Mouse (Mus musculus) bone marrow macrophage, adult 2 months (primary cell): ENCODE results near the gene Vps36. TPM values are rescaled to one million over a fixed set of nuclear protein-coding genes. Genes with fewer than 3 reads are reported as not detected.

Source experiments
- H3K27ac ChIP-seq: 2 replicates; pipeline ENCODE4 v1.5.1; 2012; ENCODE audit warnings: low read depth, low read length; ENCODE audit not compliant: insufficient read depth
- H3K4me1 ChIP-seq: 2 replicates; pipeline ENCODE4 v1.6.1; 2012; ENCODE audit warnings: low read length; ENCODE audit not compliant: control insufficient read depth, insufficient read depth
- H3K4me3 ChIP-seq: 2 replicates; pipeline ENCODE4 v1.5.1; 2012; ENCODE audit warnings: mild to moderate bottlenecking, low read length, moderate library complexity; ENCODE audit not compliant: insufficient read depth
- CTCF ChIP-seq: IDR thresholded peaks from 2 replicates; pipeline ENCODE4 v1.5.1; 2012; ENCODE audit warnings: low read depth, mild to moderate bottlenecking, low read length, moderate library complexity
- POLR2A ChIP-seq: IDR thresholded peaks from 2 replicates; pipeline ENCODE4 v1.6.1; 2012; ENCODE audit warnings: mild to moderate bottlenecking, low read depth, low read length, borderline replicate concordance
- polyA plus RNA-seq: library from polyadenylated mRNA; stranded (reverse); fragments of >200 nt; gene quantifications from 2 replicates; pipeline ENCODE4 v1.2.4, GENCODE M21; 2012; ENCODE audit not compliant: missing spikeins, insufficient read depth, insufficient read length

Vps36 gene
- polyA plus RNA-seq, 1 experiment, result 34.3 TPM

DNA sequence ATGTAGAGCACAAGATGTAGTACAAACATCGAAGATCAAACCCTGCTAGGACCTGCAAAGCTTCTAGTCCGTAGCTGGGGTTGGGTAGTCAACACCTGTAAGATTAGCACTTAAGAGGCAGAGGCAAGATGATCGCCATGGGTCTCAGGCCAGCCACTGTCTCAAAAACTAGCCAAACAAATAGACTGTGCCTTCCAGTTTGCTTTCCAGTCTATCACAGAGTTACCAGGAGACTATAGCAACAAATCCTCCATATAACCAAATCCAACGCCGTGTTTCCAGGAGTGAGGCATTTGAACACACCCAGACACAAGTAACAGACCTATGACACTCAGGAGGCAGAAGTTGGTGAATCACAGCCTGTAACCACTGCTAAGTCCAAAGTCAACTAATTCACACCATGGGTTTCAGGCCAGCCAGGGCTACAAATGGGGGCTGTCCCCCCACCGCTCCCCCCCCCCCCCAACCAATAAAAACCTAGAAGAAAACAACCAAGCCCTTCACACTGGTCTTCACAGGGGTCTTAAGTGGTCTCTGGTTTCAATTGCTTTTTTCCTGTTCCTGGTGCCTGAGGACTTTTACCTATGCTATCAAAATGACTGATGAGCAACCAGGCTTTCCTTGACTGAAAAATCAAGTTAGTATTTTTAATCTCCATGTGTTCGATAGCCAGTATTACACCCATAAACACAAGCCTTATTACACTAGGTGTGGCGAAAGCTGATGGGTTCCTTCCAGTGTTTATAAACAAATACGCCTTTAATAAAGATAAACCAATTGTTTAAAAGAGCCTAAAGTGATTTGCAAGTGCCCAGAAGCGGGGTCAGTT, 27.1 kb upstream of the Vps36 start:
- peak overlapping the region; percentile 36 for H3K27ac ChIP-seq
- TF ChIP-seq CTCF, result no peak
- TF ChIP-seq POLR2A, result no peak

DNA sequence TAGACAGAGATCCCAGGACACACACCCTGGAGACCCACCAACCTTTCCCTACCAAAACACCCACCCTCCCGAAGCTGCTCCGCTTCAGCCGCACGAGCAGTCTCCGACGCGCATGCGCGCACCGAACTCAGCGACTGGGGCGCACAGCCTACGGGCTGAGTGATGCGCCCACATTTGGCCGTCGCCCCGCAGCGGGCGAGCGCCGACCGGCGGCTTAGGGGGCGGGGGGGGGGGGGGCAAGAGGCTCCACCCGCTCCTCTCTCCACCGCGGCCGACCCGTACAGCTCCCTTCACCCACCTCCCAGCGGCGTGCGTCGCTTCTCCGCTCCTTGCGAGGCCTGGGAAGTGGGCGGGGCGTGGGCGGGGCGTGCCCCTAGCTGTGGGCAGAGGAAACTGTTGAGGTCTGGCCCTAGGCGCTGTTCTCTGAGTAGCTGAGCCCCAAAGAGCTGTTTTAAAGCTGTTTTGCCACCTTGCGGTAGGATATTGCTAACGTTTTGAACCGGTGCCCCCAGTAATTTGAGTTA, 26.5 kb upstream of the Vps36 start, which contains the start of gene Nek3:
Nek3 (minus strand) TSS at position 356 of the 524 bp plus-strand sequence.
- peak within 1 kb of the TSS; percentile 36 for H3K27ac ChIP-seq
- H3K4me3 ChIP-seq, result peak within 1 kb of the TSS; percentile 73
- peaks cover 8% of the 10 kb centered on the region for H3K4me1 ChIP-seq
- no peak for TF ChIP-seq CTCF
- peak; percentile 62 for TF ChIP-seq POLR2A

More for the DNA sequence above, 27.1 kb upstream of the Vps36 start:
- Histone ChIP-seq H3K4me1 (peaks cover 8% of the 10 kb centered on the region), H3K4me3 (peak overlapping the region; percentile 73)

DNA sequence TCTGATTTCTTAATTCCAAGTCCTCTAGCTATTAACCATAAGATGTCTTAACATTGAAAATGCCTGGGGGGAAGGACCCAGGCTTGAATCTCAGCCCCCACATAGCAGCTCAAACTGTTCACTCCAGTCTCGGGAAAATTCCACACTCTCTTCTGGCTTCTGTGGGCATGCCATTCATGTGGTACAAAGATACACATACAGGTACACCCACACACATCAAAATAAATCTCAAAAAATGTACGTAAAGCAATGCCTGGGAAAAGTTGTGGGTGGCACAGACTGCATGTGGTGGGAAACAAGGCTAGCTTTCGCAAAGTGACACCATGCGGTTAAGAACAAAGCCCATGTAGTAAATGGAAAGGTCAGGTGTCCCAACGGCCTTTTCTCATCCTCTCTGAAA, 23.4 kb upstream of the Vps36 start:
- TF ChIP-seq POLR2A (no peak), CTCF (no peak)
- H3K4me3 ChIP-seq, result no peak overlapping the region
- H3K4me1 ChIP-seq, result peaks cover 8% of the 10 kb centered on the region
- H3K27ac ChIP-seq, result no peak overlapping the region

DNA sequence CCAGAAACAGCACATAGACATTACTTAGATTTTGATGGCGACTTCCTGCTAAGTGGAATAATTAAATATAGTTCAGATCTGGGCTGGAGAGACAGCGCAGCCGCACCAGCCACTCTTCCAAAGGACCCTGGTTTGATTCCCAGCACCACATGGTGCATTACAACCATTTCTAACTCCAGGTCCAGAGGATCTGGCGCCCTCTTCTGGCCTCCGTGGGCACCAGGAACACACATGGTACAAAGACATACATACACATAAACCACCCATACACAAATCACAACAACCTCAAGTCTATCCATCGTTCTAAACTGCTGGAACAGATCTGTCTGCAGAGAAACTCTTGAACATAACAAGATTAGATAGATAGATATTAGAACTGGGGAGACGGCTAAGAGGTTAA, 16.6 kb upstream of the Vps36 start:
- no peak overlapping the region for H3K27ac ChIP-seq
- no peak overlapping the region for H3K4me3 ChIP-seq
- H3K4me1 ChIP-seq, result no peaks in the 10 kb centered on the region
- TF ChIP-seq CTCF, result no peak
- TF ChIP-seq POLR2A, result no peak

DNA sequence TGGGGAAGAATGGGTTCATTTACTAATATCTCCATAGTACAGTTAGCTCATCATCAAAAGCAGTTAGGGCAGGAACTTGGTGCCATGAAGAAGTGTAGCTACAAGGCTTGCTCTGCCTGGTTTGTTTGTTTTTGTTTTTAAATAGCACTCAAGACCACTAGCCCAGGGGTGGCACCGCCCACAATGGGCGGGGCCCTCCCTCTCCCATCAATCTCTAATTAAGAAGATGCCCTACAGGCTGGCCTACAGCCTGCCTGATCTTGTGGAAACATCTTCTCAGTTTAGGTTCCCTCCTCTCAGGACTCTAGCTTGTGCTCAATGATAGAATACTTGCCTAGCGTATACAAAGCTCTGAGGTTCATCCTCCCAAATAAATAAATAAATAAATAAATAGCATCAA, 7.7 kb upstream of the Vps36 start:
- H3K4me3 ChIP-seq, result peak overlapping the region; percentile 99
- TF ChIP-seq POLR2A, result no peak
- no peak for TF ChIP-seq CTCF

DNA sequence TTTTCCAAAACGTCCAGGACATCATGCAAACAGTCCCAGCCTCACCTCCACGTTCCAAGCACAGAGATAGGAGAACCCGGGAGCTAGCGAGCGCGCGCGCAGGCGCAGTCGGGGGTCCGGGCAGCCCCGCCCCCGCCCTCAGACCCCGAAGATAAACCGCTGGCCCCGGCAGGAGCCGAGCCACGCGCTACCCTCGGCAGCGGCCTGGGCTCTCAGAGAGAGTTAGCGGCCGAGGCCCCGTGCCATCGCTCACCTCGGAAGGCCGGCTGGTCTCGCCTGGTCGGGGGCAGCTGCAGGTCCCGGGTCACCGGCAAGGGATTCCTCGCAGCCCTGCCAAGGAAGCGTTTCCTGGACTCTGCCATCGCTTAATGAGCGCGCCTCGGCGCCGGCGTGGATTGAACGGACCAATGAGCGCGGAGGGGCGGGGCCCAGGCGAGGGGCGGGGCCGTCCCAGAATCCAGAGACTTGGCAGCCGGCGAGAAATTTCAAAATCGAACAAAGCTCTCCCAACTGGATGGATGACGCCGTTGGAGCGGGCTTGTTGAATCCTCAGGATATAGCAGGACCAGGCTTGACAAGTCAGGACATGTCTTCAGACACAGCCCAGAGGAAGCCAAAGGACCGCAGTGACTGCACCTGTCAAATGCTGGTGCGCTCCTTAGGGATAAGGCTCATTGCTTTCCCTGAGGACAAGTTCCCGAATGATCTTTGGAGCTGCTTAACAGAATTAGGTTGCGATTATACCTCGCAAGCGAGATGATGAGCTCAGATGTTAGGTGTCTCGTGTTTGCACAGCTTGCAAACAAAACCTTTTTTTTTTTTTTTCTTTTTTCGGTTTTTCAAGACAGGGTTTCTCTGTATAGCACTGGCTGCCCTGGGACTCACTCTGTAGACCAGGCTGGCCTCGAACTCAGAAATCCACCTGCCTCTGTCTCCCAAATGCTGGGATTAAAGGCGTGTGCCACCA, 6.9 kb upstream of the Vps36 start, which contains the start of gene Ckap2:
Ckap2 (minus strand) TSS at position 389 of the 967 bp plus-strand sequence.
- Histone ChIP-seq H3K27ac (peak within 1 kb of the TSS; percentile 66), H3K4me1 (0 out of 2 replicates have a peak, but pooled peaks cover 4% of the 10 kb centered on the region), H3K4me3 (peak within 1 kb of the TSS; percentile 99)
- no peak for TF ChIP-seq CTCF
- TF ChIP-seq POLR2A, result no peak

More for the DNA sequence above, 7.7 kb upstream of the Vps36 start:
- Histone ChIP-seq H3K27ac (no peak overlapping the region), H3K4me1 (0 out of 2 replicates have a peak, but pooled peaks cover 4% of the 10 kb centered on the region)

DNA sequence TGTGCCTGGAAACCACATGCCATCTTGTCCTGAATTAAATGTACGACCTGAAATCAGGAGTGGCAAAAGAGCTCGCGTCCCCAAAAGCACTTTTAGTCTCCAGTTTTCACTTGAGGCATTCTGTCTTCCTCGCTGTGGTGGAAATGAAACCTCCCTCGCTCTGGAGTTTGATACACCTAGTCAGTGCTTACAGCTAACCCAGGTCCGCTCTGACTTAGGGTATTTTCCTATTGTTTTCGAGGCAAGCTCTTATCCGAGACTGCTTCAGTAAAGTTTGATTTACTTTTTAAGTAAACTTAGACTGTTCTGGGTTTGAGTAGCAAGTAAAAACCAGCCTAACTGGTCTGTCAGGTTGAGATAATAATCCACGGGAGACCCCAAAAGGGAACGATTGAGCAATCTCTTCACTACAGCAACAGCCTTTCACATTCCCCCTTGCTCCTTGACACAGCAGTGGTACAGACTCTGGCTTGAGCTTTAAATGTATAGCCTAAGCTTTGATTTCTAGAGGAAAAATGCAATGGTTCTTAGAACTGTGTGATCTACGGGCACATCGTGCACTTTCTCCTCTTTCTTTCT, 912 bp downstream of the Vps36 start:
- H3K4me1 ChIP-seq, result peaks cover 7% of the 10 kb centered on the region; the same call in 1 of the 2 replicates
- no peak for TF ChIP-seq CTCF
- no peak for TF ChIP-seq POLR2A
- peak overlapping the region; percentile 90 for H3K27ac ChIP-seq
- H3K4me3 ChIP-seq, result peak overlapping the region; percentile 92

DNA sequence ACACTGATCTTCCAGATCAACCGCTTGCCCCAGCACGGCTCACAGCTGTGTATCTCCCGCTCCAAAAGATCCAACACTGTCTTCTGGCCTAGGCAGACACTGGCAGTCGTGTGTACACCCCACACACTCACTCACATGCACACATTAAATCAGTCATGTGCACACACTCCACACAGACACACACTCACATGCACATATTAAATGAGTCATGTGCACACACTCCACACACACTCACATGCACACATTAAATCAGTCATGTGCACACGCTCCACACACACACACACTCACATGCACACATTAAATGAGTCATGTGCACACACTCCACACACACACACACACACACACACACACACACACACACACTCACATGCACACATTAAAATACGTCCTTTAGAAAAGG, 5.3 kb downstream of the Vps36 start:
- no peak for TF ChIP-seq CTCF
- TF ChIP-seq POLR2A, result no peak
- peaks cover 7% of the 10 kb centered on the region; the same call in 1 of the 2 replicates for H3K4me1 ChIP-seq
- H3K4me3 ChIP-seq, result no peak overlapping the region
- H3K27ac ChIP-seq, result no peak overlapping the region

DNA sequence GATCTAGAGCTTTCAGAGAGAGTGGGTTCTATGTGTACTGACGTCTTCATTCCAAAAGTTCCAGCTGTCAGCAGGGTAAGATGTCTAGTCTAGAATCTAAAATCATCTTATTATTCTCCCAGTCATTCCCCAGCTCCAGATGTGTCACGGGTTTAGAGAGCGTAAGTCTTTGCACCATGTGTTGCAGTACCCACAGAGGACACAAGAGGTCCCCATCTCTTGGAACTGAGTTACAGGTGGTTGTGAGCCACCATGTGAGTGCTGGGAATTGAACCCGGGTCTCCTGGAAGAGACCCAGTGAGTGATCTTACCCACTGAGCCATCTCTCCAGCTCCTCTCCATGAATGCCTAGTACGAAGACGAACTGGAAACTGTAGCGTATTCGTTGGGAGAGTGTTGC, 6.9 kb downstream of the Vps36 start:
- Histone ChIP-seq H3K4me1 (peaks cover 4% of the 10 kb centered on the region; the same call in 1 of the 2 replicates), H3K4me3 (no peak overlapping the region), H3K27ac (no peak overlapping the region)
- no peak for TF ChIP-seq POLR2A
- no peak for TF ChIP-seq CTCF
